ENCODE assay signal across 17 mouse cellular contexts in genomic region chr19:32476712-32477052, GRCm38 (mm10). TPM values are rescaled to one million over a fixed set of nuclear protein-coding genes. Genes with fewer than 3 reads are reported as not detected.
DNase-seq lines count a peak whose midpoint lies in the region; ATAC-seq and TF ChIP-seq lines count a peak whose summit lies in the region.
"Had no signal": no experiment of that assay in that cellular context is flagged by ENCODE, and none has a peak within 500 bp of the region (broad histone marks: within the 10 kb centered on the region; RNA-seq: fewer than 3 reads in every experiment).

No protein-coding gene starts in this region.

- H3K9me3 ChIP-seq in kidney, embryonic 15.5 days (replicated peaks), result 0 out of 2 replicates have a peak, but pooled peaks cover 3% of the 10 kb centered on the region
- H3K9me3 ChIP-seq: intestine, embryonic 15.5 days; limb, embryonic 15.5 days had no signal

- TF ChIP-seq CTCF in small intestine, adult 2 months (IDR thresholded peaks at IDR 0.05; ENCODE audit: extremely low read depth, insufficient read length, insufficient replicate concordance, low read depth, low read length), result no peak

- no peak overlapping the region for H3K9ac ChIP-seq in kidney, embryonic 15.5 days
- H3K9ac ChIP-seq: forebrain, postnatal 0 days; hindbrain, embryonic 14.5 days; intestine, embryonic 15.5 days; limb, embryonic 15.5 days had no signal

- no peaks in the 10 kb centered on the region for H3K4me1 ChIP-seq in kidney, embryonic 15.5 days
- peaks cover 8% of the 10 kb centered on the region; the same call in 1 of the 2 replicates for H3K4me1 ChIP-seq in small intestine, adult 2 months (ENCODE audit: control insufficient read depth, insufficient read depth, insufficient read length, low read length)
- H3K4me1 ChIP-seq: limb, embryonic 15.5 days had no signal

- no peak overlapping the region for H3K4me3 ChIP-seq in kidney, embryonic 15.5 days (replicated peaks)
- no peak overlapping the region for H3K4me3 ChIP-seq in small intestine, adult 2 months (ENCODE audit: low read depth, low read length)
- H3K4me3 ChIP-seq: gastrocnemius, adult 2 months; intestine, embryonic 15.5 days; limb, embryonic 15.5 days had no signal

- WGBS in kidney, embryonic 15.5 days, result 65% methylated on average over 4 of the region's 4 CpGs
- 66% methylated on average over 4 of the region's 4 CpGs for WGBS in small intestine, adult 2 months

- DNase-seq in kidney, adult 18-20 months, result peak; percentile 45
- peak; percentile 53 to 85 for DNase-seq in kidney, postnatal 36 days
- no peak for DNase-seq in layer of hippocampus, adult 8-10 months (ENCODE audit: low spot score in 2 of 2)
- DNase-seq in frontal cortex, postnatal 36 days (ENCODE audit: low spot score in 2 of 2), result no peak
- DNase-seq: adrenal gland, postnatal 25 days; cerebellum, postnatal 10 days; forebrain, postnatal 0 days; gastrocnemius, adult 2 months; lung, postnatal 14 days; thymus, adult 18-20 months had no signal

- no peak for TF ChIP-seq POLR2A in small intestine, adult 2 months (IDR thresholded peaks at IDR 0.05; ENCODE audit: low read depth, low read length)

- H3K27ac ChIP-seq in kidney, embryonic 15.5 days, result no peak overlapping the region
- peak overlapping the region; percentile 69; the same call in 1 of the 2 replicates for H3K27ac ChIP-seq in small intestine, adult 2 months (ENCODE audit: insufficient read depth, low read depth, low read length)
- H3K27ac ChIP-seq: gastrocnemius, adult 2 months; hindbrain, embryonic 14.5 days; intestine, embryonic 15.5 days; limb, embryonic 15.5 days had no signal

- H3K27me3 ChIP-seq in kidney, embryonic 15.5 days, result no peaks in the 10 kb centered on the region
- no peaks in the 10 kb centered on the region for H3K27me3 ChIP-seq in small intestine, adult 2 months (ENCODE audit: control insufficient read depth, insufficient read depth, low read length)
- H3K27me3 ChIP-seq: intestine, embryonic 15.5 days; limb, embryonic 15.5 days had no signal

- ATAC-seq in kidney, embryonic 15.5 days (replicated peaks; ENCODE audit: low FRiP score), result no peak
- peak; percentile 39; the same call in 1 of the 2 replicates for ATAC-seq in erythroblast, adult 5-6 weeks (replicated peaks; ENCODE audit: low FRiP score, poor library complexity, severe bottlenecking)
- ATAC-seq: forebrain, postnatal 0 days; intestine, embryonic 15.5 days; midbrain, embryonic 16.5 days had no signal

- H3K36me3 ChIP-seq in kidney, embryonic 15.5 days, result no peaks in the 10 kb centered on the region
- no peaks in the 10 kb centered on the region for H3K36me3 ChIP-seq in small intestine, adult 2 months (ENCODE audit: control insufficient read depth, insufficient read depth, low read length)
- H3K36me3 ChIP-seq: intestine, embryonic 15.5 days; limb, embryonic 15.5 days had no signal

- H3K4me2 ChIP-seq in kidney, embryonic 15.5 days, result no peak overlapping the region
- H3K4me2 ChIP-seq: hindbrain, embryonic 14.5 days; intestine, embryonic 15.5 days; limb, embryonic 15.5 days had no signal

RNA-seq across cellular contexts. Expression of gene Minpp1, which starts 8.9 kb away (rescaled TPM):
- 73.7 and 75.4 TPM in 2 replicates for polyA plus RNA-seq in kidney, embryonic 15.5 days (2015; fragmentation: Nextera tagmentation; extraction: Ambion mirVana)
- total RNA-seq in erythroblast, adult 5-6 weeks (2015; ENCODE audit: low replicate concordance), result 29.3 and 34.2 TPM in 2 replicates
- total RNA-seq in erythroblast, adult 5-6 weeks (2017; ENCODE audit: low replicate concordance), result 26.8 and 35.7 TPM in 2 replicates
- polyA plus RNA-seq in small intestine, adult 2 months (2012; rRNA removed), result 86.5 and 112 TPM in 2 replicates
- total RNA-seq in layer of hippocampus, adult 8-10 months (2022), result 10 to 100 TPM; 54.8 to 58.1 (median 55.9) TPM

RNA-seq across cellular contexts. Expression of gene Rpl9-ps6, which starts 10.3 kb away (rescaled TPM):
- 103 and 128 TPM in 2 replicates for polyA plus RNA-seq in kidney, embryonic 15.5 days (2015; fragmentation: Nextera tagmentation; extraction: Ambion mirVana)
- total RNA-seq in erythroblast, adult 5-6 weeks (2015; ENCODE audit: low replicate concordance), result 50.4 and 59.9 TPM in 2 replicates
- 10.4 and 14.2 TPM in 2 replicates for total RNA-seq in erythroblast, adult 5-6 weeks (2017; ENCODE audit: low replicate concordance)
- polyA plus RNA-seq in small intestine, adult 2 months (2012; rRNA removed), result 0.65 and 0.83 TPM in 2 replicates
- total RNA-seq in layer of hippocampus, adult 8-10 months (2022), result 10 to 100 TPM; 27.2 to 45.2 (median 37.3) TPM

Comparison
In these comparisons a context has a peak if more than half of its experiments do, and no peak if none do; other contexts are left out.
1. DNase-seq: peak in kidney, adult 18-20 months (single experiment) and kidney, postnatal 36 days (2 of 2); none in layer of hippocampus, adult 8-10 months (0 of 2) and frontal cortex, postnatal 36 days (0 of 2).